Mouse (Mus musculus): ENCODE data around the gene Dad1.

The Dad1 gene

DNA sequence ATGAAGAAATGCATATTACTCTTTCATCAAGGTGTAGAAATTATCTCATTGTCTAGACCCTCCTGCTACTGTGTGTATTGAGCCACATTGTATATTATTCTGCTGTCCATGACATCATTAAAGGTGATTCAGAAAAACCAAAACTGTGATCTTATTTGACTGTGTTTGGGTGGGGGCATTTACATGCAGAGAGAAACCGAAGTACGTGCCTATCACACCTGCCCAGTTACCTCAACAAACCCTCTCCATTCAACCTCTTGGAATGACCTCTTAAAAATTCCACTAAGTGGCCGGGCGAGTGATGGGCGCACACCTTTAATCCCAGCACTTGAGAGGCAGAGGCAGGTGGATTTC is 29.9 kb downstream of the Dad1 start:
- DNase-seq, result no peak

GRCm38 (mm10) chr14:54223315-54224063 is 30.4 kb downstream of the Dad1 start:
- no peak for DNase-seq

GRCm38 (mm10) chr14:54222289-54222727 is 31.6 kb downstream of the Dad1 start:
- no peak for DNase-seq

DNA sequence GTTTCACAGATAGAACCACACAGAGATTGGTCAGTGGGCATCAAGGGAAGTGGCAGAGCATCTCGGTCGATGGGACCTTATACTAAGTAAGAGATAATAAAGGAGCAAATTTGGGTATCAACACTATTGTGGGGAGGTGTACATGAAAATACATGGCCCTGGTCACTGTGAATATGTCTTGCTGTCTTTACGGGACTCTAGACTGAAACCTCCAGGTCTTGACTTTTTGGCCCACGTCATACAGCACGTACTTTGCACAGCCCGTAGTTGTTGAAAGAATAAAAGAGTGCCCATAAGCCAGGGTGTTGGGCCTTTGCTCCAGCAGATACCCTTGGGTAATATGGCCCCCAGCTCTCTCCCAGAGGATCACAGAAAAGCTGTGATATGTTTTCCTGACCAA is 32.3 kb downstream of the Dad1 start:
- DNase-seq, result no peak

DNA sequence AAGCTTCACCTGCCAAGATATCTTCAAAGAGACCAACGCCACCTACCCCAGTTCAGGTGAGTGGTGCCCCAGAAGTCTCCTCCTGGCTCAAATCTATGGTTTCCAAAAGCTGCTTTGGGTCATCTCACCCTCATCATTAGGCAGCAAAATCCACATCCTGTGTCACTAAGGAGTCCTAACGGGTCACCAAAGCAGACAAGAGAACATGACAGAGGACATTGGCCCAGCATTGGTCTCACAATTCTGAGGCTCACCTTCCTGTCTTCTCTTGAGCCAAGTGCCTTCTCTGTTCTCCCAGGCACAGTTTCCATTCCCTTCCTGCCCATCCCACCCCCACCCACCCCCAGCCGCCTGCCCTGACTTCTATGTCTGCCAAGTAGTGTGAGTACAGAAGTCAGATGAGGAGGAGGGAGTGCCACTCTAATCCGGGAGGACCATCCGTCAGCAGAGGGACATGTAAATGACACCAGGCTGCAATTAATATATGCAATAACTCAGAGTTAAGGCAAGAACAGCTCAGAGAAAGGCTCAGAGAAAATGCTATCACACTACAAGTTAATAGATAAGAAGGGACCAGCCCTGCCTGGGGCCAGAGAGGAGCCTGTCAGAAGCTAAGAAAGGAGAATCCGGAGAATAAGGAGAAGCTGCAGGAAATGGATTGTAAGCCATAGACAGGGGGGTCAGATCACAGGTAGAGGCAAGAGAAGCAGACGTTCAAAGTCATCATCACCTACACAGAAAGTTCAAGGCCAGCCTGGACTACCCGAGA is 33.0 kb downstream of the Dad1 start:
- no peak for DNase-seq

GRCm38 (mm10) chr14:54219849-54220248 is 34.1 kb downstream of the Dad1 start:
- DNase-seq, result no peak

DNA sequence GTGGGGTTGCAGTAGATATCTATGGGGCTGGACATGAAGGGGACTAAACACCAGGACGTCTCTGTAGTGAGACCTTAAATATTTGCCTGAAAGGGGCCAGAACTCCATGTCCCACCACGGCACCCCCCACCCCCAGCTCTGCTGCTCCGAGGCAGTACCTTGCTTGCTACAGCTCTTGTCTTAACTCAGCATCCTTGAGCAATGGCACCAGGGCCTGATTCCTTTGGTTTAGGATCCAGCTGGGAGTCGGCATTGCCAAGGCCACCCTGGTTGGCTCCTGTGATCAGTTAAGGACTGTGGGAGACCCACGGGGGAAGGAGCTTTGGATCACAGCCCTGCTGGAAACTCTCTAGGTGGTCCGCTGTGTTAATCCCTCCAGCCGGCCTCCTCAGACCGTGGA is 34.6 kb downstream of the Dad1 start:
- DNase-seq, result no peak

DNA sequence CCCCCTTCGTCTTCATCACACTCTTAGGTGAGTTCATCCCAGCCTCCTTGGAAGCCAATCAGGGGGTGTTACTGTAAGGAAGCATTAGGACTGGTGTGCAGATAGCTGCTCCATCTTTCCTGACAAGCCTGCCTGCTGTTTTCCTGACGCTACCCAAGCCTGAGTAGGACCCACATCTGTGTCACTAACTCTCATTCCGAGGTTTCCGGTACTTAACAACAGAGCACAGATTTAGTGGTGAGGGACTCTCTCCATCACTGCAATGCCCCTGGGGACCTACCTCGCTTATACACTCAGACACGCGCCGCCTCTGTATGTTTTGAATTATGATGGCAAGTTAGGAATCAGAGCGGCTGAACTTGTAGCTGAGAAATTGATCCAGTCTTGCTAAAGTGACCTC is 35.2 kb downstream of the Dad1 start:
- no peak for DNase-seq

GRCm38 (mm10) chr14:54218233-54218632 is 35.7 kb downstream of the Dad1 start:
- no peak for DNase-seq

GRCm38 (mm10) chr14:54216126-54216525 is 37.8 kb downstream of the Dad1 start:
- DNase-seq, result no peak

GRCm38 (mm10) chr14:54214901-54215300 is 39.0 kb downstream of the Dad1 start:
- DNase-seq, result no peak

DNA sequence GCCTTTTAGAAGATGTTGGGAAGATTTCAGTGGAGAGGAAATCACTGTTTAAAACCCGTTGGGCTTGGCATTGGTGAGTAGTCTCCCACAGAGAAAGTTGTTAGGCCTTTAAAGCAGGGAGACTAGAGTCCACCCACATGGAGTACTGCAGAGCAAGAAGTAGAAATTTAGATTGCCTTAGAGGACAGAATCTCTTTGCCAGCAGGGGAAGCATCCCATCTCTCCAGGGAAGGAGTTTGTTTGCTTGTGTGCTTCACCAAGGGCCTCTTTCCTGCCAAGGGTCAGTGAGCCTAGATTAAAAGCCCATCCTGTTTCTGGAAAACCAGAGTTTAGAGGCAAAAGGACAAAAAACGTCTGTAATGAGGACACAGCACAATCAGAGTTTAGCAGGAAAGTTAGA is 39.4 kb downstream of the Dad1 start:
- no peak for DNase-seq

DNA sequence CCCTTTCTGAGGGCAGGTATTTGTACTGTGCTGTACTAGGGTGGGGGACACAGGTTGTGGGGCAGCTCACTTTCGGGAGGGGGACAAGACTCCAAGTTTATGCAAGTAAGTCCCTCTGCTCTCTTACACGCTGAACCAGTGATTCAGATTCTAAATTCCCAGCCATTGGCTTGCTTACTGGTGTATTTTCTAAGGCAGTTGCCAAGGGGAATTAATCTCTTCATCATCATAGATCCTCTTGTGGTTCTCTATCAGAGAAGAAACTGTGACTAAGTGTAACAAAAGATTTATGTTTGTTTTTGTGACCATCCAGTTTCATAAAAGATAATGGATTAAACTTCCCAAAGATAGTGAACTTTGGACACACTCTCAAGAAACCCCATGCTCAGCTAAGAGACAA is 40.2 kb downstream of the Dad1 start:
- DNase-seq, result no peak

GRCm38 (mm10) chr14:54211755-54212154 is 42.1 kb downstream of the Dad1 start:
- DNase-seq, result no peak

- DNase-seq, result no peak
These were observed 42.7 kb downstream of the Dad1 start for GRCm38 (mm10) chr14:54211199-54211598.

GRCm38 (mm10) chr14:54210401-54210800 is 43.5 kb downstream of the Dad1 start:
- DNase-seq, result no peak

GRCm38 (mm10) chr14:54209932-54210331 is 44.0 kb downstream of the Dad1 start:
- no peak for DNase-seq

DNA sequence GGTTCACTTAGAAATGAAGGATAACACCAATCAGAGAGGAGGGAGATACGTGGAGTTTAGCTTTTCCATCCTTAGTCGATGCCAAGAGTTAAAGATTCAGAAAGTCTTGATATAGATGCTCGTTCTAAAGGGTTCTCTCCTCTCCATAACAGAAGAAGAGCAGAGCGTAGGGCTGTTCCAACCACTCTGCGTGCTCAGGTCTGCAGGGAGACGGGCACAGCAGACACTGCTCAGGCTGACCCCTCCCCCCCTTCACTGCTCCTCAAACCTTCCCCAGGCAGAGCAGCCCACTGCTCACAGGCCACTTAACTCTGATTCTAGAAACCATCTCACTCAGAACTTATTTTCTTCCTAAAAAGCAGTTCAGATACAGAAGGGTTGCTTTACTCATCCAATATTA is 45.2 kb downstream of the Dad1 start:
- no peak for DNase-seq

DNA sequence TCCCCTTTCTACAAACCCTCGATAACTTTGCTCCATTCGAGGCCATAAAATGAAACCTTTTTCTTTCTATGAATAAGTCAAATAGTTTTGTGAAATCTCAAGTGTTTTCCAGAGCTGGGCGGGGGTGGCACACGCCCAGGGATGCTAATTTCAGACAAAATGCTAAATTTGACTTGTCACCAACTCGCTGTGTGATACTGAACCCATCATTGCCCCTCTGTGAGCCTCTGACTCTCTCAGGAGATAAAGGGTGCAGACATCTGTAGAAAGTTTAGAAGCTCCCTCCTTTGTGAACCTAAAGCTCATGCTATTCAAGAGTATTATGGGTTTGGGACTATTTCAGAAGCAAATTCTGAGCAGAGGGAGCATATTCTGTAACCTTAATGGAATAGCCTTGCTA is 46.0 kb downstream of the Dad1 start:
- DNase-seq, result no peak

DNA sequence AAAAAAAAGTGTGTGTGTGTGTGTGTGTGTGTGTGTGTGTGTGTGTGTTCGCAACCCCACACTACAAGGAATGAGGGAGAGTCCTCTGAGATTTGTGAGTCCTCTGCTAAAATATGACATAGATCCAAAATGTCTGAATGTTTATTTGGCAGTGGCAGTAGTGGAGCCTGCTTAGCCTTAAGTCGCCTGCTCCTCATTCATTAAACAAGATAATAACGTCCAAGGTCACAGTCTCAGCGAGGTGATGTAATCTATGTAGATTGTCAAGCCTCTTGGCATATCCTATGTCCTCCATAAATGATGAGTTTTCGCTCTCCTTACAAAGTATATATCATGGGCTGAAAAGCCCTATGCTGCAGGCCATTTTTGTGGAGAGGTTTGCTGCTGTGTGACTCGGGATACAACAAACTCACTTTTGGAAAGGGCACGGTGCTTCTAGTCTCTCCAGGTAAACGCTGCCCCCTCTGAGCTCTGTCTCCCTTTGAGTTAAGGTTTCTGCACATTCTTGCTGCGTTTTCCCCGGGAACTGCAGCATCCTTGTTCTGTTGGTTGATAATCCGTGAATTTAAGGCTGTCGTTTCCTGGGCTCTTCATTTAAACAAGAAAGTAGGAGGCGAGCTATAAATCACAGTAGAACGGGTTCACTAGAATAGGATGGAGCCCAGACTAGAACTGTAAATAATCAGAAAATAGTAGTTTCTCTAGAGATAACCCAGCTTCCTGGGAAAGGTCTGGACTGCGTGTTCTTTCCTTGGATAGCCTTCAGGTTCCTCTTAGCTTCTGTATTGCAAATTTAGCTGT is 47.0 kb downstream of the Dad1 start:
- DNase-seq, result no peak

GRCm38 (mm10) chr14:54206309-54206708 is 47.6 kb downstream of the Dad1 start:
- no peak for DNase-seq

DNA sequence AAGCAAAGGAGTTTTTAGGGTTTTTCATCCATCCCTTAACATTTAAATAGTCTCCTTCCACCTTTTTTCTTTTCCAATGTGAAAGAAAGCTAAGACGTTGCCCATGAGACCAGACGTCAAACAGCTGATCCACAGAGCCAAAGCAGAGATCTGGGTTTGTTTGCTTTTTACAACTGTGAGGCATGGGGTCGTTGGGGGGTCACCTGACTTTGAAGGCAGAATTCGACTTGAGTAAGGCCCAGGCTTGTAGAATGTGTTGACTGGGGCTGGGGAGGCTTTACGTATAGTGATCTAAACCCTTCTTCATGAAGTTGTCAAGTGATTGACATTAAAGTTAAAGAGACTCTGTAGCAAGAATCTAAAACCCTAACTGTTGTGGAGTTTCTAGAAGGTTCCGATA is 48.0 kb downstream of the Dad1 start:
- no peak for DNase-seq

DNA sequence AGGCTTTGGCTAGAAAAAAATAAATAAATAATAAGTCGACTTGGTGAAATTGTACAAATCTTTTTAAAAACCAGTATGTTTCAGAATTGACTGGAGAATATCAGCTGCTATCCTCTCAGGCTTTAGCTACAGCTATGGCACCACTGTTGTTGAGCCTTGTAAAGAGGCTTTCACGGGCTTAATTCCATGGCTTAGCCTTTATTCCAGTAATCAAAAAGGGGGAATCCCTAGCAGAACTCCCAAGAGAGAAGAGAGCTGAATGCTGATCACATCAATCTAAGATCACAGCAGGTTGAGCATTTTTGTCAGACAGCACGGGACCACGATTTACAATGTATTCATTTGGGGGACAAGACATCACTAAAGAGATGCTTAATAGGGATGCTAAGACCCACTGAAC is 49.1 kb downstream of the Dad1 start:
- no peak for DNase-seq

GRCm38 (mm10) chr14:54204311-54204710 is 49.6 kb downstream of the Dad1 start:
- DNase-seq, result no peak
